In genomic region chr5:3646539-3646938, GRCm38 (mm10) we compare ENCODE assay signal across 8 mouse cellular contexts. TPM values are rescaled to one million over a fixed set of nuclear protein-coding genes. Genes with fewer than 3 reads are reported as not detected.
DNase-seq lines count a peak whose midpoint lies in the region; ATAC-seq lines count a peak whose summit lies in the region.

No protein-coding gene starts in this region.

- 0 out of 2 replicates have a peak, but pooled peaks cover 6% of the 10 kb centered on the region for H3K4me1 ChIP-seq in kidney, embryonic 14.5 days (ENCODE audit: control insufficient read depth, insufficient read depth, low read length)
- no peaks in the 10 kb centered on the region for H3K4me1 ChIP-seq in hindbrain, embryonic 11.5 days (replicated peaks; ENCODE audit: control insufficient read depth, insufficient read depth, low read length)
- H3K4me1 ChIP-seq in midbrain, embryonic 12.5 days, result peaks cover 3% of the 10 kb centered on the region

- peak overlapping the region; percentile 64 for H3K4me2 ChIP-seq in kidney, embryonic 14.5 days (replicated peaks; ENCODE audit: low read depth, low read length)
- H3K4me2 ChIP-seq in hindbrain, embryonic 11.5 days (replicated peaks; ENCODE audit: low read depth, low read length), result peak overlapping the region; percentile 56
- peak overlapping the region; percentile 62 for H3K4me2 ChIP-seq in midbrain, embryonic 12.5 days (replicated peaks)

- H3K9me3 ChIP-seq in kidney, embryonic 14.5 days (ENCODE audit: control insufficient read depth, low read length), result no peaks in the 10 kb centered on the region
- no peaks in the 10 kb centered on the region for H3K9me3 ChIP-seq in hindbrain, embryonic 11.5 days (ENCODE audit: control insufficient read depth, low read length)
- no peaks in the 10 kb centered on the region for H3K9me3 ChIP-seq in midbrain, embryonic 12.5 days

- peaks cover 32% of the 10 kb centered on the region for H3K36me3 ChIP-seq in kidney, embryonic 14.5 days (ENCODE audit: control insufficient read depth, insufficient read depth, low read length)
- H3K36me3 ChIP-seq in hindbrain, embryonic 11.5 days (ENCODE audit: control insufficient read depth, insufficient read depth, low read length), result 0 out of 2 replicates have a peak, but pooled peaks cover 2% of the 10 kb centered on the region
- H3K36me3 ChIP-seq in midbrain, embryonic 12.5 days, result peaks cover 22% of the 10 kb centered on the region

- no peak overlapping the region for H3K27ac ChIP-seq in kidney, embryonic 14.5 days (ENCODE audit: low read depth, low read length)
- H3K27ac ChIP-seq in hindbrain, embryonic 11.5 days (ENCODE audit: low read depth, low read length), result no peak overlapping the region
- no peak overlapping the region for H3K27ac ChIP-seq in midbrain, embryonic 12.5 days (replicated peaks)

- H3K27me3 ChIP-seq in kidney, embryonic 14.5 days (ENCODE audit: control insufficient read depth, insufficient read depth, low read length), result no peaks in the 10 kb centered on the region
- no peaks in the 10 kb centered on the region for H3K27me3 ChIP-seq in hindbrain, embryonic 11.5 days (ENCODE audit: control insufficient read depth, insufficient read depth, low read length)
- H3K27me3 ChIP-seq in midbrain, embryonic 12.5 days, result no peaks in the 10 kb centered on the region

- DNase-seq in kidney, adult 9 months, result no peak
- DNase-seq in c-Kit-negative CD71-positive TER-119-positive erythroid progenitor cells, embryonic 14.5 days (ENCODE audit: low read depth, low spot score), result peak; percentile 5
- peak; percentile 9 for DNase-seq in hindbrain, embryonic 11.5 days (ENCODE audit: low spot score)
- no peak for DNase-seq in adrenal gland, adult 2 months

- WGBS in kidney, embryonic 14.5 days, result 23% methylated on average over 6 of the region's 6 CpGs
- 26% methylated on average over 6 of the region's 6 CpGs for WGBS in hindbrain, embryonic 11.5 days
- WGBS in midbrain, embryonic 12.5 days, result 28% methylated on average over 6 of the region's 6 CpGs

- H3K4me3 ChIP-seq in kidney, embryonic 14.5 days (ENCODE audit: low read length), result peak overlapping the region; percentile 83
- H3K4me3 ChIP-seq in hindbrain, embryonic 11.5 days (ENCODE audit: low read depth, low read length), result peak overlapping the region; percentile 95
- H3K4me3 ChIP-seq in midbrain, embryonic 12.5 days, result peak overlapping the region; percentile 97

- ATAC-seq in kidney, embryonic 14.5 days (ENCODE audit: low FRiP score, low TSS enrichment), result no peak
- ATAC-seq in hindbrain, embryonic 11.5 days (ENCODE audit: low FRiP score), result no peak
- no peak for ATAC-seq in midbrain, embryonic 12.5 days (ENCODE audit: low FRiP score, low read depth)
- no peak for ATAC-seq in megakaryocyte progenitor cell, adult 5-6 weeks (replicated peaks; ENCODE audit: poor library complexity)
- no peak for ATAC-seq in megakaryocyte-erythroid progenitor cell, adult 5-6 weeks (replicated peaks; ENCODE audit: low FRiP score, low TSS enrichment, poor library complexity, severe bottlenecking)

- H3K9ac ChIP-seq in kidney, embryonic 14.5 days (ENCODE audit: low read depth, low read length), result peak overlapping the region; percentile 88
- peak overlapping the region; percentile 93 for H3K9ac ChIP-seq in hindbrain, embryonic 11.5 days (ENCODE audit: low read depth, low read length)
- peak overlapping the region; percentile 87 for H3K9ac ChIP-seq in midbrain, embryonic 12.5 days (replicated peaks)

RNA-seq across cellular contexts. Expression of gene Tmbim7, which starts 4.4 kb away (rescaled TPM):
- not detected in 2 replicates for polyA plus RNA-seq in kidney, embryonic 14.5 days (2014; fragmentation: Nextera tagmentation; extraction: Ambion mirVana)
- polyA plus RNA-seq in hindbrain, embryonic 11.5 days (2014; fragmentation: Nextera tagmentation; extraction: Ambion mirVana), result not detected in 2 replicates
- 0.14 TPM in 1 of 2 replicates, not detected in the other for polyA plus RNA-seq in midbrain, embryonic 12.5 days (2016; fragmentation: Nextera tagmentation; extraction: Ambion mirVana)
- total RNA-seq in megakaryocyte progenitor cell, adult 5-6 weeks (2015), result not detected in 2 replicates
- 0.68 TPM in 1 of 2 replicates, not detected in the other for total RNA-seq in megakaryocyte progenitor cell, adult 5-6 weeks (2017)
- total RNA-seq in megakaryocyte-erythroid progenitor cell, adult 5-6 weeks (2014; fragmentation: Nextera tagmentation), result 0.94 and 1.4 TPM in 2 replicates
- not detected in 2 replicates for total RNA-seq in megakaryocyte-erythroid progenitor cell, adult 5-6 weeks (2017)
- total RNA-seq in adrenal gland, adult 2 months (2021), result not detected
- not detected in 2 replicates for polyA plus RNA-seq in adrenal gland, adult 2 months (2012; rRNA removed)

RNA-seq across cellular contexts. Expression of gene Gatad1, which starts 10.4 kb away (rescaled TPM):
- 81.2 and 82.7 TPM in 2 replicates for polyA plus RNA-seq in kidney, embryonic 14.5 days (2014; fragmentation: Nextera tagmentation; extraction: Ambion mirVana)
- polyA plus RNA-seq in hindbrain, embryonic 11.5 days (2014; fragmentation: Nextera tagmentation; extraction: Ambion mirVana), result 78.7 and 81.1 TPM in 2 replicates
- 76.6 and 86.4 TPM in 2 replicates for polyA plus RNA-seq in midbrain, embryonic 12.5 days (2016; fragmentation: Nextera tagmentation; extraction: Ambion mirVana)
- total RNA-seq in megakaryocyte progenitor cell, adult 5-6 weeks (2015), result 112 and 131 TPM in 2 replicates
- total RNA-seq in megakaryocyte progenitor cell, adult 5-6 weeks (2017), result 179 and 200 TPM in 2 replicates
- total RNA-seq in megakaryocyte-erythroid progenitor cell, adult 5-6 weeks (2014; fragmentation: Nextera tagmentation), result 95.7 and 101 TPM in 2 replicates
- total RNA-seq in megakaryocyte-erythroid progenitor cell, adult 5-6 weeks (2017), result 183 and 187 TPM in 2 replicates
- 100 to 1,000 TPM; 161 to 197 TPM for total RNA-seq in adrenal gland, adult 2 months (2021)
- polyA plus RNA-seq in adrenal gland, adult 2 months (2012; rRNA removed), result 93.7 and 114 TPM in 2 replicates

RNA-seq across cellular contexts. Expression of gene Rbm48, which starts 50.2 kb away (rescaled TPM):
- polyA plus RNA-seq in kidney, embryonic 14.5 days (2014; fragmentation: Nextera tagmentation; extraction: Ambion mirVana), result 14.9 and 16.2 TPM in 2 replicates
- polyA plus RNA-seq in hindbrain, embryonic 11.5 days (2014; fragmentation: Nextera tagmentation; extraction: Ambion mirVana), result 14.6 and 15.5 TPM in 2 replicates
- polyA plus RNA-seq in midbrain, embryonic 12.5 days (2016; fragmentation: Nextera tagmentation; extraction: Ambion mirVana), result 15.6 and 15.8 TPM in 2 replicates
- total RNA-seq in megakaryocyte progenitor cell, adult 5-6 weeks (2015), result 13.0 and 15.4 TPM in 2 replicates
- 27.4 and 32.4 TPM in 2 replicates for total RNA-seq in megakaryocyte progenitor cell, adult 5-6 weeks (2017)
- 10.7 and 17.7 TPM in 2 replicates for total RNA-seq in megakaryocyte-erythroid progenitor cell, adult 5-6 weeks (2014; fragmentation: Nextera tagmentation)
- 29.5 and 31.9 TPM in 2 replicates for total RNA-seq in megakaryocyte-erythroid progenitor cell, adult 5-6 weeks (2017)
- total RNA-seq in adrenal gland, adult 2 months (2021), result 1 to 10 TPM; 8.8 to 9.4 TPM
- polyA plus RNA-seq in adrenal gland, adult 2 months (2012; rRNA removed), result 2.0 and 2.8 TPM in 2 replicates

RNA-seq across cellular contexts. Expression of gene Pex1, which starts 50.7 kb away (rescaled TPM):
- 14.3 and 18.3 TPM in 2 replicates for polyA plus RNA-seq in kidney, embryonic 14.5 days (2014; fragmentation: Nextera tagmentation; extraction: Ambion mirVana)
- polyA plus RNA-seq in hindbrain, embryonic 11.5 days (2014; fragmentation: Nextera tagmentation; extraction: Ambion mirVana), result 16.7 and 18.5 TPM in 2 replicates
- polyA plus RNA-seq in midbrain, embryonic 12.5 days (2016; fragmentation: Nextera tagmentation; extraction: Ambion mirVana), result 21.0 and 24.8 TPM in 2 replicates
- total RNA-seq in megakaryocyte progenitor cell, adult 5-6 weeks (2015), result 18.6 and 34.9 TPM in 2 replicates
- 17.3 and 19.4 TPM in 2 replicates for total RNA-seq in megakaryocyte progenitor cell, adult 5-6 weeks (2017)
- 16.6 and 38.2 TPM in 2 replicates for total RNA-seq in megakaryocyte-erythroid progenitor cell, adult 5-6 weeks (2014; fragmentation: Nextera tagmentation)
- 20.7 and 22.1 TPM in 2 replicates for total RNA-seq in megakaryocyte-erythroid progenitor cell, adult 5-6 weeks (2017)
- total RNA-seq in adrenal gland, adult 2 months (2021), result 10 to 100 TPM; 20.9 to 43.1 TPM
- polyA plus RNA-seq in adrenal gland, adult 2 months (2012; rRNA removed), result 6.0 and 8.9 TPM in 2 replicates

Comparison
In these comparisons a context has a peak if more than half of its experiments do, and no peak if none do; other contexts are left out.
1. DNase-seq: peak in c-Kit-negative CD71-positive TER-119-positive erythroid progenitor cells, embryonic 14.5 days (single experiment) and hindbrain, embryonic 11.5 days (single experiment); none in kidney, adult 9 months (single experiment) and adrenal gland, adult 2 months (single experiment).
2. Peak in every context shown above with its lines, with median percentiles within 50 percentile points of each other: H3K4me2 ChIP-seq, H3K4me3 ChIP-seq and H3K9ac ChIP-seq.